Mouse (Mus musculus): ENCODE results near the gene Lrrc46. TPM values are rescaled to one million over a fixed set of nuclear protein-coding genes. Genes with fewer than 3 reads are reported as not detected.

Lrrc46 gene
- polyA plus RNA-seq, 1 experiment, result 0.09 TPM

GRCm38 (mm10) chr11:97049492-97050085, 8.4 kb upstream of the Lrrc46 start:
- peaks cover 31% of the 10 kb centered on the region for H3K36me3 ChIP-seq (ENCODE audit: control insufficient read depth, insufficient read depth, low read length)
- peak overlapping the region; percentile 82 for H3K27ac ChIP-seq (ENCODE audit: insufficient read depth, low read depth, low read length)
- H3K4me3 ChIP-seq (ENCODE audit: low read depth, low read length), result no peak overlapping the region
- WGBS, result 78% methylated on average over 6 of the region's 6 CpGs
- peaks cover 21% of the 10 kb centered on the region for H3K4me1 ChIP-seq (ENCODE audit: control insufficient read depth, insufficient read depth, insufficient read length, low read length)
- no peak for TF ChIP-seq POLR2A (IDR thresholded peaks at IDR 0.05; ENCODE audit: low read depth, low read length)
- no peak for TF ChIP-seq CTCF (IDR thresholded peaks at IDR 0.05; ENCODE audit: extremely low read depth, insufficient read length, insufficient replicate concordance, low read depth, low read length)
- H3K27me3 ChIP-seq (ENCODE audit: control insufficient read depth, insufficient read depth, low read length), result no peaks in the 10 kb centered on the region

GRCm38 (mm10) chr11:97048090-97048650, 7.0 kb upstream of the Lrrc46 start:
- no peak overlapping the region for H3K4me3 ChIP-seq (ENCODE audit: low read depth, low read length)
- H3K36me3 ChIP-seq (ENCODE audit: control insufficient read depth, insufficient read depth, low read length), result peaks cover 21% of the 10 kb centered on the region
- no peaks in the 10 kb centered on the region for H3K27me3 ChIP-seq (ENCODE audit: control insufficient read depth, insufficient read depth, low read length)
- H3K27ac ChIP-seq (ENCODE audit: insufficient read depth, low read depth, low read length), result no peak overlapping the region
- peaks cover 21% of the 10 kb centered on the region for H3K4me1 ChIP-seq (ENCODE audit: control insufficient read depth, insufficient read depth, insufficient read length, low read length)
- WGBS, result 78% methylated on average over 8 of the region's 8 CpGs
- TF ChIP-seq CTCF (IDR thresholded peaks at IDR 0.05; ENCODE audit: extremely low read depth, insufficient read length, insufficient replicate concordance, low read depth, low read length) (no peak), POLR2A (IDR thresholded peaks at IDR 0.05; ENCODE audit: low read depth, low read length) (no peak)

GRCm38 (mm10) chr11:97045861-97046260, 4.7 kb upstream of the Lrrc46 start:
- TF ChIP-seq POLR2A (IDR thresholded peaks at IDR 0.05; ENCODE audit: low read depth, low read length) (no peak), CTCF (IDR thresholded peaks at IDR 0.05; ENCODE audit: extremely low read depth, insufficient read length, insufficient replicate concordance, low read depth, low read length) (peak; percentile 52; the same call in 1 of the 2 replicates)
- 88% methylated on average over 7 of the region's 7 CpGs for WGBS
- no peak overlapping the region for H3K4me3 ChIP-seq (ENCODE audit: low read depth, low read length)

GRCm38 (mm10) chr11:97044902-97045301, 3.7 kb upstream of the Lrrc46 start:
- H3K36me3 ChIP-seq (ENCODE audit: control insufficient read depth, insufficient read depth, low read length), result peaks cover 17% of the 10 kb centered on the region
- WGBS, result 93% methylated on average over 8 of the region's 8 CpGs

More at GRCm38 (mm10) chr11:97045861-97046260, 4.7 kb upstream of the Lrrc46 start:
- Histone ChIP-seq H3K27ac (ENCODE audit: insufficient read depth, low read depth, low read length) (no peak overlapping the region), H3K36me3 (ENCODE audit: control insufficient read depth, insufficient read depth, low read length) (peaks cover 17% of the 10 kb centered on the region), H3K4me1 (ENCODE audit: control insufficient read depth, insufficient read depth, insufficient read length, low read length) (peaks cover 6% of the 10 kb centered on the region; the same call in 1 of the 2 replicates), H3K27me3 (ENCODE audit: control insufficient read depth, insufficient read depth, low read length) (no peaks in the 10 kb centered on the region)

GRCm38 (mm10) chr11:97040301-97041021, 746 bp downstream of the Lrrc46 start:
- Histone ChIP-seq H3K4me3 (ENCODE audit: low read depth, low read length) (peak overlapping the region; percentile 70), H3K27me3 (ENCODE audit: control insufficient read depth, insufficient read depth, low read length) (no peaks in the 10 kb centered on the region), H3K27ac (ENCODE audit: insufficient read depth, low read depth, low read length) (no peak overlapping the region), H3K4me1 (ENCODE audit: control insufficient read depth, insufficient read depth, insufficient read length, low read length) (no peaks in the 10 kb centered on the region), H3K36me3 (ENCODE audit: control insufficient read depth, insufficient read depth, low read length) (0 out of 2 replicates have a peak, but pooled peaks cover 2% of the 10 kb centered on the region)
- WGBS, result 20% methylated on average over 12 of the region's 12 CpGs
- no peak for TF ChIP-seq CTCF (IDR thresholded peaks at IDR 0.05; ENCODE audit: extremely low read depth, insufficient read length, insufficient replicate concordance, low read depth, low read length)
- no peak for TF ChIP-seq POLR2A (IDR thresholded peaks at IDR 0.05; ENCODE audit: low read depth, low read length)

More at GRCm38 (mm10) chr11:97044902-97045301, 3.7 kb upstream of the Lrrc46 start:
- Histone ChIP-seq H3K4me3 (ENCODE audit: low read depth, low read length) (no peak overlapping the region), H3K4me1 (ENCODE audit: control insufficient read depth, insufficient read depth, insufficient read length, low read length) (0 out of 2 replicates have a peak, but pooled peaks cover 2% of the 10 kb centered on the region), H3K27me3 (ENCODE audit: control insufficient read depth, insufficient read depth, low read length) (no peaks in the 10 kb centered on the region), H3K27ac (ENCODE audit: insufficient read depth, low read depth, low read length) (no peak overlapping the region)
- no peak for TF ChIP-seq POLR2A (IDR thresholded peaks at IDR 0.05; ENCODE audit: low read depth, low read length)
- no peak for TF ChIP-seq CTCF (IDR thresholded peaks at IDR 0.05; ENCODE audit: extremely low read depth, insufficient read length, insufficient replicate concordance, low read depth, low read length)

GRCm38 (mm10) chr11:97038881-97039280, 2.3 kb downstream of the Lrrc46 start:
- Histone ChIP-seq H3K36me3 (ENCODE audit: control insufficient read depth, insufficient read depth, low read length) (no peaks in the 10 kb centered on the region; the same call in 1 of the 2 replicates), H3K27ac (ENCODE audit: insufficient read depth, low read depth, low read length) (no peak overlapping the region), H3K4me1 (ENCODE audit: control insufficient read depth, insufficient read depth, insufficient read length, low read length) (no peaks in the 10 kb centered on the region), H3K4me3 (ENCODE audit: low read depth, low read length) (no peak overlapping the region), H3K27me3 (ENCODE audit: control insufficient read depth, insufficient read depth, low read length) (no peaks in the 10 kb centered on the region)
- no peak for TF ChIP-seq POLR2A (IDR thresholded peaks at IDR 0.05; ENCODE audit: low read depth, low read length)
- no peak for TF ChIP-seq CTCF (IDR thresholded peaks at IDR 0.05; ENCODE audit: extremely low read depth, insufficient read length, insufficient replicate concordance, low read depth, low read length)
- 69% methylated on average over 7 of the region's 7 CpGs for WGBS

GRCm38 (mm10) chr11:97036141-97036540, 5.1 kb downstream of the Lrrc46 start:
- Histone ChIP-seq H3K36me3 (ENCODE audit: control insufficient read depth, insufficient read depth, low read length) (peaks cover 10% of the 10 kb centered on the region; the same call in 1 of the 2 replicates), H3K4me1 (ENCODE audit: control insufficient read depth, insufficient read depth, insufficient read length, low read length) (no peaks in the 10 kb centered on the region), H3K27me3 (ENCODE audit: control insufficient read depth, insufficient read depth, low read length) (no peaks in the 10 kb centered on the region), H3K4me3 (ENCODE audit: low read depth, low read length) (no peak overlapping the region), H3K27ac (ENCODE audit: insufficient read depth, low read depth, low read length) (no peak overlapping the region)
- TF ChIP-seq POLR2A (IDR thresholded peaks at IDR 0.05; ENCODE audit: low read depth, low read length), result no peak
- no peak for TF ChIP-seq CTCF (IDR thresholded peaks at IDR 0.05; ENCODE audit: extremely low read depth, insufficient read length, insufficient replicate concordance, low read depth, low read length)
- 82% methylated on average over 5 of the region's 5 CpGs for WGBS

All from small intestine, adult 2 months (tissue).